In genomic region chr3:55112710-55113415, GRCm38 (mm10) we compare ENCODE assay signal across 8 mouse cellular contexts. TPM values are rescaled to one million over a fixed set of nuclear protein-coding genes. Genes with fewer than 3 reads are reported as not detected.
DNase-seq lines count a peak whose midpoint lies in the region; ATAC-seq and TF ChIP-seq lines count a peak whose summit lies in the region.

No protein-coding gene starts in this region.

- no peaks in the 10 kb centered on the region for H3K27me3 ChIP-seq in heart, embryonic 11.5 days (ENCODE audit: control insufficient read depth, insufficient read depth, low read length)
- no peaks in the 10 kb centered on the region for H3K27me3 ChIP-seq in heart, embryonic 14.5 days (ENCODE audit: control insufficient read depth, insufficient read depth, low read length)
- H3K27me3 ChIP-seq in liver, embryonic 14.5 days (ENCODE audit: control insufficient read depth, insufficient read depth, low read length): no peaks in the 10 kb centered on the region
- H3K27me3 ChIP-seq in neural tube, embryonic 14.5 days (ENCODE audit: control insufficient read depth, insufficient read depth, low read length): no peaks in the 10 kb centered on the region

- WGBS in heart, embryonic 11.5 days (ENCODE audit: insufficient replicate concordance): 50% methylated on average over 16 of the region's 16 CpGs
- 42% methylated on average over 16 of the region's 16 CpGs for WGBS in heart, embryonic 14.5 days
- 26% methylated on average over 16 of the region's 16 CpGs for WGBS in liver, embryonic 14.5 days (ENCODE audit: insufficient replicate concordance)
- WGBS in neural tube, embryonic 14.5 days: 44% methylated on average over 16 of the region's 16 CpGs

- DNase-seq in heart, postnatal 36 days: no peak
- DNase-seq in ZHBTc4 (ENCODE audit: low read depth, low spot score): peak; percentile 27
- no peak for DNase-seq in liver, embryonic 14.5 days (ENCODE audit: low read depth in 3 of 3, low spot score in 3 of 3)
- DNase-seq in spleen, adult 12 weeks (ENCODE audit: low spot score): no peak

- H3K4me3 ChIP-seq in heart, embryonic 11.5 days (ENCODE audit: low read depth, low read length): peak overlapping the region; percentile 82
- H3K4me3 ChIP-seq in heart, embryonic 14.5 days (ENCODE audit: control insufficient read depth in 1 of 2, insufficient read depth in 1 of 2, low read depth in 1 of 2, low read length in 2 of 2): peak overlapping the region; percentile 85 to 92
- H3K4me3 ChIP-seq in liver, embryonic 14.5 days (ENCODE audit: insufficient read depth in 1 of 2, low read depth in 2 of 2, low read length in 2 of 2): peak overlapping the region; percentile 78 to 79
- H3K4me3 ChIP-seq in neural tube, embryonic 14.5 days (ENCODE audit: low read depth, low read length): peak overlapping the region; percentile 82

- H3K27ac ChIP-seq in heart, embryonic 11.5 days (ENCODE audit: low read depth, low read length): peak overlapping the region; percentile 86
- H3K27ac ChIP-seq in heart, embryonic 14.5 days (replicated peaks in 1 of 2; ENCODE audit: control insufficient read depth in 1 of 2, insufficient read depth in 1 of 2, low read depth in 2 of 2, low read length in 2 of 2): peak overlapping the region; percentile 89 to 95
- H3K27ac ChIP-seq in liver, embryonic 14.5 days: no peak overlapping the region
- peak overlapping the region; percentile 85 for H3K27ac ChIP-seq in neural tube, embryonic 14.5 days (ENCODE audit: low read depth, low read length)

- peaks cover 14% of the 10 kb centered on the region for H3K4me1 ChIP-seq in heart, embryonic 11.5 days (ENCODE audit: control insufficient read depth, insufficient read depth, low read length)
- peaks cover 9 to 27% of the 10 kb centered on the region in 2 experiments for H3K4me1 ChIP-seq in heart, embryonic 14.5 days (ENCODE audit: control insufficient read depth in 2 of 2, insufficient read depth in 2 of 2, low read length in 2 of 2)
- H3K4me1 ChIP-seq in liver, embryonic 14.5 days (replicated peaks; ENCODE audit: control insufficient read depth in 2 of 2, insufficient read depth in 2 of 2, low read length in 1 of 2): peaks cover 4 to 15% of the 10 kb centered on the region in 2 experiments; a peak in 3 of 4 replicates
- peaks cover 12% of the 10 kb centered on the region; the same call in 1 of the 2 replicates for H3K4me1 ChIP-seq in neural tube, embryonic 14.5 days (ENCODE audit: control insufficient read depth, insufficient read depth, low read length)

- no peak for TF ChIP-seq CTCF in liver, embryonic 14.5 days (IDR thresholded peaks at IDR 0.05; ENCODE audit: low read depth)

- H3K36me3 ChIP-seq in heart, embryonic 11.5 days (ENCODE audit: control insufficient read depth, insufficient read depth, low read length): peaks cover 8% of the 10 kb centered on the region
- peaks cover 13% of the 10 kb centered on the region for H3K36me3 ChIP-seq in heart, embryonic 14.5 days (ENCODE audit: control insufficient read depth, insufficient read depth, low read length)
- no peaks in the 10 kb centered on the region; the same call in none of the 2 replicates for H3K36me3 ChIP-seq in liver, embryonic 14.5 days (replicated peaks; ENCODE audit: control insufficient read depth, insufficient read depth, low read depth)
- H3K36me3 ChIP-seq in neural tube, embryonic 14.5 days (ENCODE audit: control insufficient read depth, insufficient read depth, low read length): peaks cover 9% of the 10 kb centered on the region; the same call in 1 of the 2 replicates

- peak overlapping the region; percentile 70 for H3K4me2 ChIP-seq in heart, embryonic 11.5 days
- peak overlapping the region; percentile 62 for H3K4me2 ChIP-seq in heart, embryonic 14.5 days (ENCODE audit: low read length)
- peak overlapping the region; percentile 68 for H3K4me2 ChIP-seq in liver, embryonic 14.5 days (ENCODE audit: low read depth)
- peak overlapping the region; percentile 55 for H3K4me2 ChIP-seq in neural tube, embryonic 14.5 days (ENCODE audit: low read depth, low read length)

- H3K9me3 ChIP-seq in heart, embryonic 11.5 days (replicated peaks; ENCODE audit: control insufficient read depth, low read length): no peaks in the 10 kb centered on the region
- H3K9me3 ChIP-seq in heart, embryonic 14.5 days (ENCODE audit: control insufficient read depth, low read length): no peaks in the 10 kb centered on the region
- H3K9me3 ChIP-seq in liver, embryonic 14.5 days (ENCODE audit: control insufficient read depth, low read length): no peaks in the 10 kb centered on the region
- H3K9me3 ChIP-seq in neural tube, embryonic 14.5 days (ENCODE audit: control insufficient read depth, low read length): no peaks in the 10 kb centered on the region

- H3K9ac ChIP-seq in heart, embryonic 11.5 days (ENCODE audit: low read depth, low read length): peak overlapping the region; percentile 97
- peak overlapping the region; percentile 96 for H3K9ac ChIP-seq in heart, embryonic 14.5 days (ENCODE audit: low read length)
- peak overlapping the region; percentile 80 for H3K9ac ChIP-seq in liver, embryonic 14.5 days (replicated peaks)
- H3K9ac ChIP-seq in neural tube, embryonic 14.5 days (replicated peaks; ENCODE audit: low read depth, low read length): peak overlapping the region; percentile 79

- no peak for TF ChIP-seq EP300 in liver, embryonic 14.5 days (IDR thresholded peaks at IDR 0.05; ENCODE audit: low read depth)

- intact Hi-C loops in heart, postnatal 36 days (cut with DNase I): loop anchor here (1.0 kb wide), 1 partner anchor 33 kb away; no protein-coding TSS in a partner anchor

- ATAC-seq in heart, embryonic 11.5 days (replicated peaks; ENCODE audit: insufficient number of reproducible peaks, low FRiP score, low TSS enrichment): no peak
- ATAC-seq in heart, embryonic 14.5 days (ENCODE audit: insufficient number of reproducible peaks, insufficient read depth, low FRiP score, low read depth): no peak
- no peak for ATAC-seq in liver, embryonic 14.5 days (ENCODE audit: insufficient read depth)
- no peak for ATAC-seq in neural tube, embryonic 14.5 days (ENCODE audit: low read depth)
- no peak for ATAC-seq in activated CD4-positive, CD25-positive, alpha-beta regulatory T cell, adult 4 months

RNA-seq across cellular contexts. Expression of gene Spg20, which starts 1.0 kb away (rescaled TPM):
- polyA plus RNA-seq in heart, embryonic 11.5 days (2014; fragmentation: Nextera tagmentation; extraction: Ambion mirVana): 47.3 and 50.6 TPM in 2 replicates
- total RNA-seq in heart, postnatal 36 days (2021): 10 to 100 TPM; 40.3 to 40.9 TPM
- 35.1 and 35.8 TPM in 2 replicates for polyA plus RNA-seq in heart, embryonic 14.5 days (2014; fragmentation: Nextera tagmentation; extraction: Ambion mirVana)
- 3.1 and 3.9 TPM in 2 replicates for polyA plus RNA-seq in liver, embryonic 14.5 days (2012; rRNA removed)
- 6.0 and 7.7 TPM in 2 replicates for polyA plus RNA-seq in liver, embryonic 14.5 days (2014; fragmentation: Nextera tagmentation; extraction: Ambion mirVana)
- polyA plus RNA-seq in neural tube, embryonic 14.5 days (2014; fragmentation: Nextera tagmentation; extraction: Ambion mirVana): 15.8 and 19.6 TPM in 2 replicates
- polyA plus RNA-seq in activated CD4-positive, CD25-positive, alpha-beta regulatory T cell, adult 4 months (2017; shearing (Covaris generic)): 10 to 100 TPM; 15.8 to 18.6 TPM

RNA-seq across cellular contexts. Expression of gene Ccdc169, which starts 24.3 kb away (rescaled TPM):
- polyA plus RNA-seq in heart, embryonic 11.5 days (2014; fragmentation: Nextera tagmentation; extraction: Ambion mirVana): not detected in 2 replicates
- total RNA-seq in heart, postnatal 36 days (2021): not detected
- 0.07 TPM in 1 of 2 replicates, not detected in the other for polyA plus RNA-seq in heart, embryonic 14.5 days (2014; fragmentation: Nextera tagmentation; extraction: Ambion mirVana)
- 0.02 TPM in 1 of 2 replicates, not detected in the other for polyA plus RNA-seq in liver, embryonic 14.5 days (2012; rRNA removed)
- polyA plus RNA-seq in liver, embryonic 14.5 days (2014; fragmentation: Nextera tagmentation; extraction: Ambion mirVana): not detected in 2 replicates
- polyA plus RNA-seq in neural tube, embryonic 14.5 days (2014; fragmentation: Nextera tagmentation; extraction: Ambion mirVana): 0.11 and 0.18 TPM in 2 replicates
- not detected for polyA plus RNA-seq in activated CD4-positive, CD25-positive, alpha-beta regulatory T cell, adult 4 months (2017; shearing (Covaris generic))

RNA-seq across cellular contexts. Expression of gene Ccna1, which starts 57.6 kb away (rescaled TPM):
- 0.94 and 1.2 TPM in 2 replicates for polyA plus RNA-seq in heart, embryonic 11.5 days (2014; fragmentation: Nextera tagmentation; extraction: Ambion mirVana)
- not detected for total RNA-seq in heart, postnatal 36 days (2021)
- 1.5 and 2.4 TPM in 2 replicates for polyA plus RNA-seq in heart, embryonic 14.5 days (2014; fragmentation: Nextera tagmentation; extraction: Ambion mirVana)
- 0.20 and 0.28 TPM in 2 replicates for polyA plus RNA-seq in liver, embryonic 14.5 days (2012; rRNA removed)
- 0.14 and 0.30 TPM in 2 replicates for polyA plus RNA-seq in liver, embryonic 14.5 days (2014; fragmentation: Nextera tagmentation; extraction: Ambion mirVana)
- polyA plus RNA-seq in neural tube, embryonic 14.5 days (2014; fragmentation: Nextera tagmentation; extraction: Ambion mirVana): 0.70 and 1.1 TPM in 2 replicates
- not detected for polyA plus RNA-seq in activated CD4-positive, CD25-positive, alpha-beta regulatory T cell, adult 4 months (2017; shearing (Covaris generic))
